Mouse (Mus musculus): ENCODE measurements around the gene Gm28035.

Gm28035 gene

DNA sequence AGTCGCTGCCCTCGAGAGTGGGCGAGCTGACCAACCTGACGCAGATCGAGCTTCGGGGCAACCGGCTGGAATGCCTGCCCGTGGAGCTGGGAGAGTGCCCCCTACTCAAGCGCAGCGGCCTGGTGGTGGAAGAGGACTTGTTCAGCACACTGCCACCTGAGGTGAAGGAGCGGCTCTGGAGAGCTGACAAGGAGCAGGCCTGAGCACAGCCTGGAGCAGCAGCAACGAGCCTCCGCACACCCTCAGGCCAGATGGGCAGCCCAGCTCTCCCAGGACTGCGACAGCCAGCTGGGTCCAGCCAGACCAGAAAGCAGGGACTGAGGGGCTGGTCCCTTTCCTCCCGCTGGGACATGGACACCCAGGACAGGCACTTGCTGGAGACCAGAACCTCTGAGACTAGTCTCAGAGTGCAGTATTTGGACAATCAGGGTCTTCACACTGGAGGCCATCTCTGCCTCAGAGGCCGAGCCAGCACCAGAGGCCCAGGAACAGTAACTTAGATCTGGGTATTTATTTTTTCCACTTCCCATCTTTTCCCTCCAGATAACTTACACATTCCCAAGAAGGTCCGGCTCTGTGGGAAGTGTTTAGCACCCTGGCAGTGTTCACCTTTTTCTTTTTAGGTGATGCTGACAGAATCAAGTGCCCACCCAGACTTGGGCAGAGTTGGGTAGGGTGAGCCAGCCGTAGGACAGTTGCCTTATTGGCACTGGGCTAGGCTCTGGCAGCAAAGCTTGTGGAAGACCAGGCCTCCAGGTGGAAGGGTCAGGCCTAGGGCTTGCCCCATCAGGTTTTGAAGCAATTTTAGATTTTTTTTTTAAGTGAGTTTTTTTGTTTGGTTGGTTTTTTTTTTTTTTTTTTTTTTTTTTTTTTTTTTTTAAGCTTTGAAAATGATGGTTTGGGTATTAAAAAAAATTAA lies 21.8 kb downstream of the Gm28035 start:
- ATAC-seq (ENCODE audit: low TSS enrichment), result no peak

DNA sequence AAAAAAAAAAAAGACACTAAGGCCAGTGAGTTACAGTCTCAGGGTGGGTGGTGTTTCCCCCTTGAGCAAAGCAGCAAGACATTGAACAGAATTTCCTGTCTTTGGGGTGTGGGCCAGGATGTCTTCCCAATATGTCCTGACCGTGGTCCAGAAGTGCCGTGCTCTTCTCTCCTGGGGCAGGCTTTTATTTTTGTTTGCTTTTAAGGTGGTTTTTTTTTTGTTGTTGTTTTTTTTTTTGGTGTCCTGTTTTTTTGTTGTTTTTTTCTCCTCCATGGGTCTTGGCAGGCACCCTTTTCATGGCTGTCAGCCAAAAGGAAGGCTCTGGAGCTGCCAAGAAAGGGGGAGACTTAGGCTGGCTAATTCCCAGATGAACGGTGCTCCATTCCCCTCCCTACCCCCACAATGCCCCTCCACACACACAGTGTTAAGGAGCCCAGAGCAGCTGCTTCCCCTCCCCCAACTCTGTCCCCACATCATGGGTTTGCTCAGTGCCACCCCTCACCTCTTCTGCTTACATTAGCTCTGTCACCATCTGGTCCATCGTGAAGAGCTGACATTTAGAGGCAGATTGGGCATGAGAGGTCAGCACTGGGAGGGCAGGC lies 22.6 kb downstream of the Gm28035 start:
- ATAC-seq (ENCODE audit: low TSS enrichment), result no peak

DNA sequence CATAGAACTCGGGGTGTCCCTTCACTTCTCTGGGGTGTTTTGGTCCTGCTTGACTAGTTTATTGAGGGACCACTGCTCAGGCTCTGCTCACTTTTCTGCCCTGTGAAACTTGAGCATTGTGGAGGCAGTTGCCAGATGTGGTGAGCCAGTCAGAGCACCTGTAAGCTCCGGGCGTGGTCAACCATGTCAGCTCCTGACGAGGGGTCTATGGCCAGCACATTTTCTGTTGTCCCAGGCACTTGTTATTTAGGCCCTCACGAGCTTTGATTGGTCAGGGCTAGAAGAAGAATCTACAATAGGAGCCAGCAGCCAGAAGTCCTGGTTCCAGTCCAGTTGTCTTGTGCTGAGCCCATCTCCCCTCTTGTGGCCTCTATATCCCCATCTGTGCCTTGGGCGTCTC lies 23.4 kb downstream of the Gm28035 start:
- no peak for ATAC-seq (ENCODE audit: low TSS enrichment)

- no peak for ATAC-seq (ENCODE audit: low TSS enrichment)
These were observed 24.5 kb downstream of the Gm28035 start for GRCm38 (mm10) chr2:30264671-30265519.

DNA sequence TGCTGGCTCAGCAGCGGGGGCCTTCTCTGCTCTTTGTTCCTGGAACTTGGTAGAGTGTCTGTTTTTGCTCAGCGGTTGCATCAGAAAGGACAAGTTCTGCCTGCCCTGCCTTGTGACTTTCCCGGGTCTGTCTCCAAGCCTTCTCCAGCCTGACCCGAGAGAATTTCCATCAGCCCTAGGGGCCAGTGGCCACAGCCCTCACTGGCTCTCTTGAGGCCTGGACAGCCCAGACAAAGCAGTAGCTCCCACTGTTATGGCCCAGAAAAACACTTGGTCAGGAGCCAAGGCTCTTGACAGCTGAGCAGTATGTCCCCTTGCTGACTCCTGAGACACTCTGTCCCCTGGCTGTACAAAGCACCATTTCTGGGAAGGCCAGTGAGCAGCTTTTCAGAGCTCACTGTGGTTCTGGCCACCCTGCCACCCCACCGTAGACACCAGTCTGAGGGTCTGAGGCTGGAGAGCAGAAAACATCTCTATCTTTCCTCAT lies 25.4 kb downstream of the Gm28035 start, which contains the start of gene Phyhd1:
Phyhd1 (plus strand) TSS at position 437 of the 487 bp plus-strand sequence.
- peak; percentile 45 for ATAC-seq (ENCODE audit: low TSS enrichment)

- peak; percentile 35 for ATAC-seq (ENCODE audit: low TSS enrichment)
These were observed 26.1 kb downstream of the Gm28035 start for GRCm38 (mm10) chr2:30266392-30266941.

- ATAC-seq (ENCODE audit: low TSS enrichment), result no peak
These were observed 27.1 kb downstream of the Gm28035 start for GRCm38 (mm10) chr2:30267466-30267865.

DNA sequence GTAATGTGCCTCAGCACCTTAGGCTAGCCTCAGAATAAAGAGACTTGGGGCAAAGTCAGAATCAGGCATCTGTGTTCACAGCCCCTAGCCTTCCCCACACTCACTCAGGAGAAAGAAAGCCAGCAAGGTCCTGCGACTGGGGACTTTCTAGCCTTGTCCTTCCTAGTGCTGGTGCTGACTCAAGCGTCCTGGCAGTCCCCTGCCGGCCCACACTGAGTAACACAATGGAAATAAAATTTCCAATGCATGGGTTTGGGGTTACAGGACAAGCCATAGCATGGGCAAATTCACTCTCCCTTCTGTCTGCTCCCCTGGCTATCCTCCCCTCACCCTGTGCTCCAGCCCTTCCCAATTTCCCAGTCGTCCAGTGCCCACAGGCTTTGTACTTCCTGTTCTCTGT lies 28.0 kb downstream of the Gm28035 start:
- ATAC-seq (ENCODE audit: low TSS enrichment), result no peak

GRCm38 (mm10) chr2:30269241-30269990 lies 29.0 kb downstream of the Gm28035 start:
- ATAC-seq (ENCODE audit: low TSS enrichment), result no peak

- peak; percentile 60 for ATAC-seq (ENCODE audit: low TSS enrichment)
These were observed 29.8 kb downstream of the Gm28035 start for GRCm38 (mm10) chr2:30270134-30270533.

- no peak for ATAC-seq (ENCODE audit: low TSS enrichment)
These were observed 40.4 kb downstream of the Gm28035 start, which contains the start of gene Gm28038 for GRCm38 (mm10) chr2:30280743-30281142. TSS of gene Gm28038 (plus strand) at chr2:30281043.

- no peak for ATAC-seq (ENCODE audit: low TSS enrichment)
These were observed 41.3 kb downstream of the Gm28035 start for GRCm38 (mm10) chr2:30281651-30282050.

- no peak for ATAC-seq (ENCODE audit: low TSS enrichment)
These were observed 42.8 kb downstream of the Gm28035 start for GRCm38 (mm10) chr2:30283193-30283592.

DNA sequence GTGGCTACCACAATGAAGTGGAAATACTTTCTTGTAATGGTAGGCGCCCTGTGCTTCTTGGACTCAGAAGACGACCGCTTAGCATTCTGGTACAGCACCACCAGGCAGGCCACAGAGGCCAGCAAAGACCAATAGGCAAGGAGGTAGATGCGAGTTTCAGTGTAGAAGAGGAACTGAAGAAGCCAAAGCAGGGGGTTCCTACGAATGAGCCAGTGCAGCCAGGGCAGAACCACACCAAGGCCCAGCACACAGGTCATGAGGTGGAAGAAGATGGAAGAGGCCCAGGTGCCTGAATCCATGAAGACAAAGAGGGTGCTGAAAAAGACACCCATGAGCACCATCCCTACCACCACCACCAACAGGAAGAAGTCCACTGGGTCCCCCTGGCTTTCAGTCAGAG lies 44.6 kb downstream of the Gm28035 start:
- no peak for ATAC-seq (ENCODE audit: low TSS enrichment)

DNA sequence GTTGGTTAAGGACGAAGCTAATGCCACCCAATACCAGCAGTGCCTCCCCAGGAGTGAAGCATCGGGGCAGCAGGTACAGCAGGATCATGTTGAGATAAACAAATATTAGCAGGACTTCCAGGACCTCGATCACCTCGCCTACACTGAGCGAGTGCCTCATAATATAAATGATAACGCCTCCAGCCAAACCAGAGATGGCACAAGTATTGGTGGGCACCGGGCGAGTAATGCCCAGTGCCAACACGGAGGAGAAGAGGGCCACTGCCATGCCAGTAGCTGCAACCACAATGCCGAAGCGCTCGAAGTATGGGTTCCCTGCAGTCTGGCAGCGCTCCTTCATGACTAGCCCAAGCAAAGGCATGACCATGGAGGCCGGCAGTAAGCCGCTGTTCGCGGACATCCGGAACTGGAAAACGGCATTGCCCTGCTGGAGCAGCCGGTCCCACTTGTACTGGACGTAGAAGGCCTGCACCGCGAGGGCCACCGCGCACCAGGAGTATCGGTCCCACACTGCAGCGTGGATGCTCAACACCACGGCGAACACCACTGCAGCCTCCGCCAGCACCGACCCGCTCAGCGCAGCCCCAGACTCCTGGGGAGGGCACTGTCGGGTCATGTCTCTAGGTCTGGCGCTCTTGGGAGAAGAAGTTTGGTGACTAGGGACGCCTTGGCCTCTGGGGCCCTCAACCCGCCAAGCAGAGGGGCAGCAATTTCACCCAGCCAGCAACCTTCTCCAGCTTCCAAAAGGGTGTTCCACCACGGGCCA lies 45.2 kb downstream of the Gm28035 start:
- peak; percentile 55; the same call in 1 of the 2 replicates for ATAC-seq (ENCODE audit: low TSS enrichment)

GRCm38 (mm10) chr2:30286192-30287026 lies 46.0 kb downstream of the Gm28035 start, which contains the start of the genes Dolk and Nup188:
TSS of gene Dolk (minus strand) at chr2:30286334.
TSS of gene Nup188 (plus strand) at chr2:30286397.
- ATAC-seq (ENCODE audit: low TSS enrichment), result peak; percentile 75

DNA sequence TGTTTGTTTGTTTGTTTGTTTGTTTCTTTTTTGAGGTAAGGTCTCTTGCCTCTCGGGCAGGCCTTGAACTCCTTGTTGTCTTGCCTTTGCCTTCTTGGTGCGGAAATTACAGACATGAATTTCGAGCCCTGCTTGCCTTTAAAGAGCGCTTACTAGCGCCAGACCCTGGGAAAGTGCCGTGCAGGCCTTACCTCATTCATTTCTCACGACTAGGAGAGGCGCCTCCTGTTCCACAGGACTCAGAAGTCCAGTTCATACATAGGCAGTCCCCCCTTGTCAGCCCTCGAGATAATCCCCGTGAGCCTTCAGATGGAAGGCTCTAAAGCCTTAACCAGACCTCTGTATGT lies 46.6 kb downstream of the Gm28035 start:
- ATAC-seq (ENCODE audit: low TSS enrichment), result peak; percentile 42; the same call in 1 of the 2 replicates

DNA sequence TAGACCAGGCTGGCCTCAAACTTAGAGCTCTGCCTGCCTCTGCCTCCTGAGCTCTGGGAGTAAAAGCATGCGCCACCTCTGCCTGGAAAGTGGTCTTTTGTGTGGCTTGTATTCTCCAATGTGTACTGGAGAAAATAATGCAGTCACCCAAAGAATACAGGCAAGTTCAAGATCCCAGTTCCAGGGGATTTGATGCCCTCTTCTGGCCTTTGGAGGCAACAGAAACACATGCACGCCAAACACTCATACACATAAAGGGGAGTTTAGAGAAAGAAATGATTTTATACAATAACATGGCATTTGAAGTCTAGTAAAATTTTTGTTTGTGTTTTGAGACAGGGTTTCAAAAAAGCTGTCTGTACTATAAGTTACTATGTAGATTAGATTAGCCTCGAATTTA lies 59.2 kb downstream of the Gm28035 start:
- ATAC-seq (ENCODE audit: low TSS enrichment), result no peak

DNA sequence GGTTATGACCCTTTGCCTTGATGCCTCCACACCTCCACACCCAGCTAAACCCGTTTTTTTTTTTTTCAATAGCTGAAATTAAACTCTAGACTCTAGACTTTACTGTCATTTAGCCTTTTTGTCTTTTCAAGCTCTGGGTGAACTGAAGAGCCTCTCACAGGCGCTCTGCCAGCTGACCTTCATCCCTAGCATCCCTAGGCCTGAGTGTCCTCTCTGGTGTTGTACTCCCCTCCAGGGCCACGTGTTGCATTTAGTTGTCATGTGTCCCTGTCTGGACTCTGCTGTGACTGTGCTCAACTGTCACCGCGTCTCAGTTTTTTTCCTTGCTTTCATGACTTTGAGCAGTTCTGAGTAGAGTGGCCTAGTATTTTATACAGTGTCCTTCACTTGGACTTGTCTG lies 59.6 kb downstream of the Gm28035 start:
- ATAC-seq (ENCODE audit: low TSS enrichment), result no peak

Data from frontal cortex, adult (tissue).